Mouse (Mus musculus): ENCODE data around the gene Ptprt. TPM values are rescaled to one million over a fixed set of nuclear protein-coding genes. Genes with fewer than 3 reads are reported as not detected.

The Ptprt gene
- total and polyA plus RNA-seq, 3 experiments, result not detected

GRCm38 (mm10) chr2:162282606-162283005 lies 378.3 kb downstream of the Ptprt start:
- H3K9me3 ChIP-seq (replicated peaks; ENCODE audit: insufficient read depth, low read length), result no peaks in the 10 kb centered on the region
- H3K79me2 ChIP-seq (ENCODE audit: control insufficient read depth, insufficient read depth, low read length, poor library complexity), result no peaks in the 10 kb centered on the region
- TF ChIP-seq MXI1 (IDR thresholded peaks at IDR 0.05; ENCODE audit: low read depth, low read length) (no peak), ZC3H11A (IDR thresholded peaks at IDR 0.05; ENCODE audit: low read depth, low read length) (no peak), JUND (IDR thresholded peaks at IDR 0.05; ENCODE audit: low read depth, low read length) (no peak), GATA1 (IDR thresholded peaks at IDR 0.05; ENCODE audit: low read depth, low read length) (no peak), NELFE (IDR thresholded peaks at IDR 0.05; ENCODE audit: low read depth, low read length) (no peak), CTCF (IDR thresholded peaks at IDR 0.05 in 2 of 3, conservative IDR thresholded peaks at IDR 0.05 in 1 of 3; ENCODE audit: control insufficient read depth in 1 of 3, insufficient read depth in 1 of 3, low read depth in 2 of 3, low read length in 3 of 3, poor library complexity in 1 of 3, severe bottlenecking in 1 of 3) (no peak), MYC (IDR thresholded peaks at IDR 0.05; ENCODE audit: low read depth, low read length) (no peak), ZKSCAN1 (IDR thresholded peaks at IDR 0.05; ENCODE audit: low read depth, low read length) (no peak), HCFC1 (IDR thresholded peaks at IDR 0.05; ENCODE audit: low read depth, low read length) (no peak), E2F4 (IDR thresholded peaks at IDR 0.05; ENCODE audit: borderline replicate concordance, low read depth, low read length) (no peak), USF1 (IDR thresholded peaks at IDR 0.05; ENCODE audit: low read depth, low read length) (no peak), MEF2A (IDR thresholded peaks at IDR 0.05; ENCODE audit: extremely low read depth, insufficient replicate concordance, low read depth, low read length, poor library complexity, severe bottlenecking) (no peak), TAL1 (IDR thresholded peaks at IDR 0.05; ENCODE audit: low read length) (no peak), BHLHE40 (IDR thresholded peaks at IDR 0.05; ENCODE audit: borderline replicate concordance, low read depth, low read length) (no peak), SIN3A (IDR thresholded peaks at IDR 0.05; ENCODE audit: low read length) (no peak), ELF1 (IDR thresholded peaks at IDR 0.05; ENCODE audit: low read depth, low read length) (no peak), MAZ (IDR thresholded peaks at IDR 0.05; ENCODE audit: low read depth, low read length) (no peak), GABPA (IDR thresholded peaks at IDR 0.05; ENCODE audit: low read depth, low read length) (no peak), RCOR1 (IDR thresholded peaks at IDR 0.05; ENCODE audit: low read depth, low read length) (no peak)
- no peak for DNase-seq (ENCODE audit: low read depth, low spot score)
- H3K9ac ChIP-seq (ENCODE audit: control insufficient read depth, low read depth, low read length, poor library complexity, severe bottlenecking), result no peak overlapping the region
- H3K4me3 ChIP-seq (ENCODE audit: control insufficient read depth in 1 of 2, insufficient read depth in 1 of 2, low read depth in 2 of 2, low read length in 2 of 2), result no peak overlapping the region
- H3K4me1 ChIP-seq (ENCODE audit: control insufficient read depth in 1 of 2, insufficient read depth in 2 of 2, low read length in 2 of 2), result no peaks in the 10 kb centered on the region
- no peak overlapping the region for H3K27ac ChIP-seq (ENCODE audit: control insufficient read depth, low read depth, low read length)
- H3K27me3 ChIP-seq (ENCODE audit: control insufficient read depth in 1 of 2, insufficient read depth in 2 of 2, low read length in 2 of 2), result no peaks in the 10 kb centered on the region
- no peaks in the 10 kb centered on the region for H3K36me3 ChIP-seq (ENCODE audit: control insufficient read depth in 1 of 2, insufficient read depth in 2 of 2, low read length in 2 of 2)

- DNase-seq (ENCODE audit: low read depth, low spot score), result no peak
- no peaks in the 10 kb centered on the region for H3K27me3 ChIP-seq (ENCODE audit: control insufficient read depth in 1 of 2, insufficient read depth in 2 of 2, low read length in 2 of 2)
- no peak overlapping the region for H3K27ac ChIP-seq (ENCODE audit: control insufficient read depth, low read depth, low read length)
- H3K4me1 ChIP-seq (ENCODE audit: control insufficient read depth in 1 of 2, insufficient read depth in 2 of 2, low read length in 2 of 2), result no peaks in the 10 kb centered on the region
- no peaks in the 10 kb centered on the region for H3K9me3 ChIP-seq (replicated peaks; ENCODE audit: insufficient read depth, low read length)
- TF ChIP-seq RCOR1 (IDR thresholded peaks at IDR 0.05; ENCODE audit: low read depth, low read length) (no peak), MAFK (IDR thresholded peaks at IDR 0.05; ENCODE audit: borderline replicate concordance, low read depth, low read length) (no peak), TAL1 (IDR thresholded peaks at IDR 0.05; ENCODE audit: low read length) (no peak), TCF12 (IDR thresholded peaks at IDR 0.05; ENCODE audit: low read depth, low read length) (no peak), SIN3A (IDR thresholded peaks at IDR 0.05; ENCODE audit: low read length) (no peak), USF2 (IDR thresholded peaks at IDR 0.05; ENCODE audit: borderline replicate concordance in 1 of 2, insufficient read depth in 1 of 2, low read depth in 1 of 2, low read length in 2 of 2) (no peak), MYB (IDR thresholded peaks at IDR 0.05; ENCODE audit: low read depth, low read length) (no peak), GABPA (IDR thresholded peaks at IDR 0.05; ENCODE audit: low read depth, low read length) (no peak), UBTF (IDR thresholded peaks at IDR 0.05; ENCODE audit: borderline replicate concordance, insufficient read depth, low read depth, low read length) (no peak), MAX (IDR thresholded peaks at IDR 0.05; ENCODE audit: low read length) (no peak), GATA1 (IDR thresholded peaks at IDR 0.05; ENCODE audit: low read depth, low read length) (no peak), SMC3 (IDR thresholded peaks at IDR 0.05; ENCODE audit: low read depth, low read length) (no peak), ZMIZ1 (IDR thresholded peaks at IDR 0.05; ENCODE audit: low read depth, low read length) (no peak), USF1 (IDR thresholded peaks at IDR 0.05; ENCODE audit: low read depth, low read length) (no peak), CHD1 (IDR thresholded peaks at IDR 0.05; ENCODE audit: low read depth, low read length) (no peak), MYC (IDR thresholded peaks at IDR 0.05; ENCODE audit: low read depth, low read length) (no peak), ZNF384 (IDR thresholded peaks at IDR 0.05; ENCODE audit: low read depth, low read length) (no peak), JUND (IDR thresholded peaks at IDR 0.05; ENCODE audit: low read depth, low read length) (no peak)
- H3K79me2 ChIP-seq (ENCODE audit: control insufficient read depth, insufficient read depth, low read length, poor library complexity), result no peaks in the 10 kb centered on the region
- no peak overlapping the region for H3K4me3 ChIP-seq (ENCODE audit: control insufficient read depth in 1 of 2, insufficient read depth in 1 of 2, low read depth in 2 of 2, low read length in 2 of 2)
- H3K36me3 ChIP-seq (ENCODE audit: control insufficient read depth in 1 of 2, insufficient read depth in 2 of 2, low read length in 2 of 2), result no peaks in the 10 kb centered on the region
- H3K9ac ChIP-seq (ENCODE audit: control insufficient read depth, low read depth, low read length, poor library complexity, severe bottlenecking), result no peak overlapping the region
Observed at GRCm38 (mm10) chr2:162282121-162282520, 378.8 kb downstream of the Ptprt start.
